Mouse (Mus musculus): ENCODE measurements around the gene Kcnd1. TPM values are rescaled to one million over a fixed set of nuclear protein-coding genes. Genes with fewer than 3 reads are reported as not detected.
"Not testable (repeated sequence)": the region's sequence is repeated elsewhere in the genome, so short reads cannot be mapped to it uniquely, and the experiment has no call there.

Kcnd1 gene
- total and polyA plus RNA-seq, 2 experiments from 2014 or later = 3.1 to 5.9 TPM

GRCm38 (mm10) chrX:7815016-7815415 lies 7.1 kb upstream of the Kcnd1 start:
- H3K36me3 ChIP-seq (ENCODE audit: insufficient read depth, low read length); H3K4me2 ChIP-seq (ENCODE audit: low read depth, low read length); H3K27me3 ChIP-seq (ENCODE audit: insufficient read depth, low read length); H3K9ac ChIP-seq (replicated peaks; ENCODE audit: low read length); H3K27ac ChIP-seq; H3K9me3 ChIP-seq (ENCODE audit: low read length); H3K4me1 ChIP-seq (ENCODE audit: insufficient read depth, low read length); H3K4me3 ChIP-seq (ENCODE audit: low read length): not testable (repeated sequence)
- peak; percentile 63; the same call in 1 of the 2 replicates for ATAC-seq
- WGBS = 53% methylated on average over 8 of the region's 8 CpGs
- peak; percentile 31 for DNase-seq (ENCODE audit: low spot score)
- peak; percentile 47 for TF ChIP-seq CTCF (IDR thresholded peaks at IDR 0.05; ENCODE audit: low read depth)

GRCm38 (mm10) chrX:7837146-7837545 lies 15.1 kb downstream of the Kcnd1 start:
- Histone ChIP-seq H3K27me3 (ENCODE audit: insufficient read depth, low read length) (no peaks in the 10 kb centered on the region), H3K27ac (no peak overlapping the region), H3K4me3 (ENCODE audit: low read length) (no peak overlapping the region), H3K36me3 (ENCODE audit: insufficient read depth, low read length) (no peaks in the 10 kb centered on the region), H3K4me2 (ENCODE audit: low read depth, low read length) (no peak overlapping the region), H3K9me3 (ENCODE audit: low read length) (no peaks in the 10 kb centered on the region), H3K9ac (replicated peaks; ENCODE audit: low read length) (no peak overlapping the region), H3K4me1 (ENCODE audit: insufficient read depth, low read length) (no peaks in the 10 kb centered on the region)
- DNase-seq (ENCODE audit: low spot score) = no peak
- ATAC-seq = no peak
- WGBS = 88% methylated on average over 1 of the region's 1 CpGs
- TF ChIP-seq CTCF (IDR thresholded peaks at IDR 0.05; ENCODE audit: low read depth) = no peak

GRCm38 (mm10) chrX:7840842-7841162 lies 18.7 kb downstream of the Kcnd1 start:
- Histone ChIP-seq H3K4me1 (ENCODE audit: insufficient read depth, low read length) (no peaks in the 10 kb centered on the region), H3K27me3 (ENCODE audit: insufficient read depth, low read length) (no peaks in the 10 kb centered on the region), H3K36me3 (ENCODE audit: insufficient read depth, low read length) (no peaks in the 10 kb centered on the region), H3K27ac (peak overlapping the region; percentile 36; the same call in 1 of the 2 replicates), H3K9me3 (ENCODE audit: low read length) (no peaks in the 10 kb centered on the region), H3K9ac (replicated peaks; ENCODE audit: low read length) (no peak overlapping the region), H3K4me2 (ENCODE audit: low read depth, low read length) (peak overlapping the region; percentile 42), H3K4me3 (ENCODE audit: low read length) (peak overlapping the region; percentile 64)
- WGBS = 25% methylated on average over 7 of the region's 7 CpGs
- DNase-seq (ENCODE audit: low spot score) (no peak), ATAC-seq (no peak)
- no peak for TF ChIP-seq CTCF (IDR thresholded peaks at IDR 0.05; ENCODE audit: low read depth)

GRCm38 (mm10) chrX:7841163-7842162 lies 19.4 kb downstream of the Kcnd1 start, which contains the start of gene Otud5:
TSS of gene Otud5 (plus strand) at chrX:7841364.
- peak within 1 kb of the TSS; percentile 88 for H3K9ac ChIP-seq (replicated peaks; ENCODE audit: low read length)
- ATAC-seq = peak; percentile 96
- TF ChIP-seq CTCF (IDR thresholded peaks at IDR 0.05; ENCODE audit: low read depth) = peak; percentile 0; the same call in 1 of the 2 replicates
- peak within 1 kb of the TSS; percentile 90 for H3K27ac ChIP-seq
- 26% methylated on average over 74 of the region's 74 CpGs for WGBS
- H3K4me2 ChIP-seq (ENCODE audit: low read depth, low read length) = peak within 1 kb of the TSS; percentile 65
- H3K9me3 ChIP-seq (ENCODE audit: low read length) = no peaks in the 10 kb centered on the region
- peak within 1 kb of the TSS; percentile 64 for H3K4me3 ChIP-seq (ENCODE audit: low read length)
- no peaks in the 10 kb centered on the region for H3K27me3 ChIP-seq (ENCODE audit: insufficient read depth, low read length)
- peak; percentile 96 for DNase-seq (ENCODE audit: low spot score)
- no peaks in the 10 kb centered on the region for H3K36me3 ChIP-seq (ENCODE audit: insufficient read depth, low read length)
- no peaks in the 10 kb centered on the region for H3K4me1 ChIP-seq (ENCODE audit: insufficient read depth, low read length)

- no peaks in the 10 kb centered on the region for H3K36me3 ChIP-seq (ENCODE audit: insufficient read depth, low read length)
- peak overlapping the region; percentile 90 for H3K27ac ChIP-seq
- H3K4me2 ChIP-seq (ENCODE audit: low read depth, low read length) = peak overlapping the region; percentile 65
- WGBS = 40% methylated on average over 42 of the region's 42 CpGs
- H3K9me3 ChIP-seq (ENCODE audit: low read length) = no peaks in the 10 kb centered on the region
- H3K4me1 ChIP-seq (ENCODE audit: insufficient read depth, low read length) = no peaks in the 10 kb centered on the region
- no peak for TF ChIP-seq CTCF (IDR thresholded peaks at IDR 0.05; ENCODE audit: low read depth)
- H3K27me3 ChIP-seq (ENCODE audit: insufficient read depth, low read length) = no peaks in the 10 kb centered on the region
- H3K4me3 ChIP-seq (ENCODE audit: low read length) = peak overlapping the region; percentile 64
- peak; percentile 2 for DNase-seq (ENCODE audit: low spot score)
- H3K9ac ChIP-seq (replicated peaks; ENCODE audit: low read length) = peak overlapping the region; percentile 88
- ATAC-seq = no peak; the same call in 1 of the 2 replicates
Measured at GRCm38 (mm10) chrX:7842318-7842717, 20.2 kb downstream of the Kcnd1 start.

GRCm38 (mm10) chrX:7847845-7848244 lies 25.8 kb downstream of the Kcnd1 start:
- H3K9ac ChIP-seq (replicated peaks; ENCODE audit: low read length) = no peak overlapping the region
- H3K27me3 ChIP-seq (ENCODE audit: insufficient read depth, low read length) = no peaks in the 10 kb centered on the region
- TF ChIP-seq CTCF (IDR thresholded peaks at IDR 0.05; ENCODE audit: low read depth) = no peak
- peak; percentile 85 for ATAC-seq
- H3K36me3 ChIP-seq (ENCODE audit: insufficient read depth, low read length) = no peaks in the 10 kb centered on the region
- no peaks in the 10 kb centered on the region for H3K9me3 ChIP-seq (ENCODE audit: low read length)
- peak; percentile 65 for DNase-seq (ENCODE audit: low spot score)
- no peak overlapping the region for H3K4me3 ChIP-seq (ENCODE audit: low read length)
- WGBS = 51% methylated on average over 2 of the region's 2 CpGs
- no peak overlapping the region for H3K4me2 ChIP-seq (ENCODE audit: low read depth, low read length)
- H3K27ac ChIP-seq = no peak overlapping the region
- no peaks in the 10 kb centered on the region for H3K4me1 ChIP-seq (ENCODE audit: insufficient read depth, low read length)

- Histone ChIP-seq H3K36me3 (ENCODE audit: insufficient read depth, low read length) (no peaks in the 10 kb centered on the region), H3K9ac (replicated peaks; ENCODE audit: low read length) (no peak overlapping the region), H3K4me1 (ENCODE audit: insufficient read depth, low read length) (no peaks in the 10 kb centered on the region), H3K27ac (no peak overlapping the region), H3K4me3 (ENCODE audit: low read length) (no peak overlapping the region), H3K4me2 (ENCODE audit: low read depth, low read length) (no peak overlapping the region), H3K9me3 (ENCODE audit: low read length) (no peaks in the 10 kb centered on the region), H3K27me3 (ENCODE audit: insufficient read depth, low read length) (no peaks in the 10 kb centered on the region)
- DNase-seq (ENCODE audit: low spot score) (peak; percentile 60), ATAC-seq (no peak)
- TF ChIP-seq CTCF (IDR thresholded peaks at IDR 0.05; ENCODE audit: low read depth) = peak; percentile 63
- 37% methylated on average over 2 of the region's 2 CpGs for WGBS
Measured at GRCm38 (mm10) chrX:7854578-7854977, 32.5 kb downstream of the Kcnd1 start.

Measured in hindbrain, postnatal 0 days (tissue).